Mouse (Mus musculus) mouse trophoblast stem cell (cell line): Measurements from ENCODE around the gene Vps72.
"Not testable (repeated sequence)": the region's sequence is repeated elsewhere in the genome, so short reads cannot be mapped to it uniquely, and the experiment has no call there.

ENCODE experiments used
- in situ Hi-C, 2 experiments: fragments of 300-500 bp; cut with MseI, MboI; formaldehyde crosslinking; loops; 2 replicates in 1 of 2; 3 replicates in 1 of 2; pipeline ENCODE4 v1.15.1; 2025

Vps72 gene

DNA sequence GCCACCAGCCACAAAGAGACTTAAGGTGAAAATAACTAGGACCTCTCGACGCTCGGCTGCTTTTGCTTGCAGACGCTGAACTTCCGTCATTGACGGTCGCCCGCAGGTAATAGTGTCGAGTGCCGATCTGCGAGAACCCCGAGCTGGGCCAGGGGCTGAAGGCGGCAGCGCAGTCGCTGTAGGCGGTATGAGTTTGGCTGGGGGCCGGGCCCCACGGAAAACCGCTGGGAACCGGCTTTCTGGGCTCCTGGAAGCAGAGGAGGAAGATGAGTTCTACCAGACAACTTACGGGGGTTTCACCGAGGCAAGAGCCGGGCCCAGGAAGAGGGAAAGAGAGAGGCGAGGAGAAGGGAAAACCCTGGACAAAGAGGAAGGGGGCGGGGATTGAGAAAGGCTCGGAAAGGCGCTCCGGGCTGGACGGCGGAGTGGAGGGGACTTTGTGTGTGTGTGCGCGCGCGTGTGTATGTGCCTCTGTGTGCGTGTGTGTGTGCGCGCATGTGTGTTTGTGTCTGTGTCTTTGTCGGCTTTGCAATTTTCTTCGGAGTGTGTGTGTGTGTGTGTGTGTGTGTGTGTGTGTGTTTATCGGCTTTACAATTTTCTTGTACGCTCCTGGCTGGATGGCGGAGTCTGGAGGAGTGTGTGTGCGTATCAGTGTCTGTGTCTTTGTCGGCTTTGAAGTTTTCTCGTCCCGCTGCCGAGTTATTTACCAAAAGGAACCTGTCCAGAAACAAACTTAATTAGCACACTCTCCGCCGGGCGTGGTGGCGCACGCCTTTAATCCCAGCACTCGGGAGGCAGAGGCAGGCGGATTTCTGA lies at the start of gene Vps72:
TSS of gene Vps72 (plus strand) at position 112 of the 816 bp plus-strand sequence.
- in situ Hi-C loops, result no loop called here

DNA sequence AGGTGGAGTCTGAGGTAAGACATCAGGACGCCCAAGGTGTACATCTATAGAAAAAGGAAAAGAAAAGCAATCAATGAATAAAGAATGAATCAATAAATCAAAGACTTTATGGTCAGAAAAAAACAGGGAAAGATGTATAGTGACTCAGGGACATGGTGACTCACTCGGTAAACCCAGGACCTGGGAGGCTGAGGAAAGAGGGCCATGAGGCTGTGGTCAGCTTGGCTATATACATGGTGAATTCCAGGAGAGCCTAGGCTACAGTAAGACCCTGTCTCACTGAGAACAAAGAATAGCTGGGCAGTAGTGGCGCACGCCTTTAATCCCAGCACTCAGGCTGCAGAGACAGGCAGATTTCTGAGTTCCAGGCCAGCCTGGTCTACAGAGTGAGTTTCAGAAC lies 47.1 kb upstream of the Vps72 start:
- in situ Hi-C loops, result no loop called here

DNA sequence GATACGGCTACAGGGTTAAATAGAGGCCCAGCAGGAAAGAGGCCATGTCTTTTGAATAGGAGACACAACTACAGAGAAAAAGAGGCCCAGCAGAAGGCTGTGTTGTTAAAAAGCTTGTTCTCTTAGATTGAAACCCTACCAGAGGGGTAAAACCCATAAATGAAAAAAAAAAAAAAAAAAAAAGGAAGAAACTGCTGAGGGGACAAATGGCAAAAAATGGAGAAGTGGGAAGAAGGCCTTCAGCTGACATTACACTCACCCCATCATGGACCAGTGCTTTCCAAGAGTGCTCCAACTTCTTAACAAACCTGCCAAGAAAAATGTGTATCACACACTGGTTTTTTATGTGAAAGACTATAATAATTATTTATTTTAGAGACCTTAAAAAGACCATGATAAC lies 45.3 kb upstream of the Vps72 start:
- in situ Hi-C loops, result no loop called here

DNA sequence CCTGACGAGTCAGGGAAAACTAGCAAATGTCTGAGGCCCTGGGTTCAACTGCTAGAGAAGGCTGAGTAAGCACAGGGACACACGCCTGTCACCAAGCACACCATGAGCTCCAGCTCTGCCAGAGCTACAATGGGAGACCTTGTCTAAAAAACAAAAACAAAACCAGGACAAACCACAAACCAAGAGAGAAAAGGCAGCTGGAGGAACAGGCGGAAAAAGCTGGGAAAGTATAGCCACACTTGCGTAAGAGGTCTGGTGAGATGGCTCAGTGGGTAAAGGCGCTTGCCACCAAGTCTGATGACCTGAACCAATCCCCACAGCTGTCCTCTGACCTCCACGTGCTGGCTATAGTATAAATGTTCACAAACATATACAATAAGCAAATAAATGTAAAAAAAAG lies 44.7 kb upstream of the Vps72 start:
- in situ Hi-C loops, result no loop called here

DNA sequence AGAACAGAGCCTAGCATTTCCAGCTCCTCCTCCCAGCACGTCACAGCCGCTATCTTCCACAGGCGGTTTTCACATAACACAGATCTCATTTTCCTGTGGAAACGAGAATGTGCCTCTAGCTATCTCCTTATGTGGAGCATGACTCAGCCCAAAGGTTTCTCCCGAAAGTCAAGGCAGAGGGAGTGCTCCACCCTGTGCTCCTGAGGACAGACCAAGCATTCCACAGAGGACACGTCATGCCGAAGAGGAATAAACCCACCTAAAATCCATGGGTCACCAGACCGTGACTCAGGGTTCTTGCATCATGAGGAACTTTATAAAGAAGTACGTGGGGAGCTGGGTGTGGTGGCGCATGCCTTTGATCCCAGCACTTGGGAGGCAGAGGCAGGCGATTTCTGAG lies 44.3 kb upstream of the Vps72 start:
- in situ Hi-C loops, result no loop called here

DNA sequence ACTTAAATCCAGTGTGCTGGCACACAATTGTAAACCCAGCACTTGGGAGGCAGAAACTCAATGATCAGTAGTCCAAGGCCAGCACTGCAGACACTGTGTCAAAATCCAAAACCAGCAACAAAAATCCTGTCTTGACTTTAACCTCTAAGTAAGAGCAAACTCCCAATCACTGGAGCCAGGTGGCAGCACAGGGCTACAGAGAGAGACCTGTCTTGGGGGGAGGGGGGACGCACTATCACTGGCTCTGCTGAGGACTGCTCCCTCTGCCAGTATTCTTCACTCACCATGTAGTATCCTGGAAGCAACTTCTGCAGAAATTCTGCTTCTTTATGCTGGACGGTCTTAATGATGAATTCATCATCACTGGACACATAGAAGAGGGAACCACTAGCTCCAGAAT lies 39.2 kb upstream of the Vps72 start:
- in situ Hi-C loops, result no loop called here

DNA sequence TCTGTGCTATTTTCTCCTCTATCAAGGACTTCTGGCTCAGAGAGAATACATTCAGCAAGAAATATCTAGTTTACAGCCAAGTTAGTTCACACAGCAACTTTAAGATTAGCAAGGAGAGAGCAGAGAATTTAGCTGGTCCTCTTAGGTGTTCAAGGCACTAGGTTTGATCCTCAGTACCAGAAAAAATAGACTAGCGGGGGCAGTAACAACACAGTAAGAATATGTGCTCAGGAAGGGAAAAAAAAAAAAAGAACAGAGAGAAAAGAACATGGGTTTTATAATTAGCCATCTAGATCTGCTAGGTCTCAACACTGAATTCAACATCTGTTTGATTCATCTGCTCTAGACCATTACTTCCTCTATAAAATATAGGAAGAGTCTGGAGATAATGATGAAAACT lies 22.8 kb upstream of the Vps72 start:
- in situ Hi-C loops, result no loop called here

DNA sequence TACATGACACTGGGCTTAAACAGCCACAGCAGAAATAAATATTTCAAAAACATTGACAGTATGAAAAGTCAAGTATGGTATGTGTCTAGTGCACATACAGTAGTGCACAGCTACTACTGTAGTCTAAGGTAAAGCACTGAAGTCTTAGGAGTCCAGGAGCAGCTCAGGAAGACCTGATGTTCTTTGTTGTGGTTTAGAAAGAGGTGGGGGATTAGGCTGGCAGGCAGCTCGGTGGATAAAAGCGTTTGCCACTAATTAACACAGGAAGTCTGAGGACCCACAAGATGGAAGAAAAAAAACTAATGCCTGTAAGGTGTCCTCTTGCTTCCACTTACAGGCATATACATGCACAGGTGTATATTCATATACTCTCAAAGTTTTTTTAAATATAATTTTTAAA lies 10.0 kb upstream of the Vps72 start:
- in situ Hi-C loops, result no loop called here

DNA sequence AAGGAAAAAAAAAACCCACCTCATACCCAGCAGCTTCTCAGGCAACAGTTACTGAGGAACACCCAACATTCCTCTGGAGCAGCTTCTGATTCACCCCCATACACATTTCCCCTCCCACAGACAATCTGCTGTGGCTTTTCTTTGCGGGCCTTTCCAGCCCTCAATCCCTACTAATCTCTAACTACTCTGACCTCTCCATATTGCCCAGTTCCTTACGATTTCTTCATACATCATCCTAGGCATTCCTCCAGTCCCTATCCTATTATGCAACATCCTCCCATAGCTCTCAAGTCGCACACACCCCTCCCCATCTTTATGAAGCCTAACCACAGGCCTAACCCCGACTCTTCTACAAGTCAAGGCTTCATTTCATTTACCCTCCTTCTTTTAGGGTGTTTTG lies 5.7 kb upstream of the Vps72 start:
- in situ Hi-C loops, result no loop called here

DNA sequence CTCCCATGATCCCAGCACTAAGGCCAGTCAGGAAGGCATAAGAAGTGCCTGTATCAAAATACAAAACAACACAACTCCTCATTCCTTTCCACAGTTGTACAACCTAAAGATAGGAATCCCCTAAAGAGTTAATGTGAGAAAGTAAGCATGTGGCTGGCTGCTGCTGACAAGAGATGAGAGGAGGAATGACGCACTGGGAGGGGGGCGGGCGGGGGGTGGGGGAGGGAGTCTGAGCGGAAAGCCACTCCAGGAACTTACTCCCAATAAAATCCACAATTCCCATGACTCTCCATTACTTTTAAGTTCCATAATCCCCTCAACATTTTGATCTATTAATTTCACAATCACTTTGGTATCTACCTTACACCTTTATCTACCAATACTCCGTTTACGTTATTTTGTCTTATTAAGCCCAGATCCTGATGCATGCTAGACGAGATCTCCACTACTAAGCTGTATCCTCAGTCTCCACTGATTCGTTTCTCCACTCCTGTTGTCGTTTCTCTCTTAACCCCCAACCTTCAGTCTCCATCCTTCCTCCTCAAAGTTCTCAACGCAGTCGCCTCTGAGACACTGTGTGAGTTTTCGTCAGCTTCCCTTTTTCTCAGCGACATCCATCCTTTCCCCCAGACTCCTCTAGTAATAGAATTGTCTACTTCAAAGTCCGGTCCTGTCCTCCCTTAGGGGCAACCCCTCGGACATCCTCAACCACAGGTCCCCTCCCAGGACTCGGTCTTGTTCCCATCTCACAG lies 5.1 kb upstream of the Vps72 start:
- in situ Hi-C loops, result no loop called here

DNA sequence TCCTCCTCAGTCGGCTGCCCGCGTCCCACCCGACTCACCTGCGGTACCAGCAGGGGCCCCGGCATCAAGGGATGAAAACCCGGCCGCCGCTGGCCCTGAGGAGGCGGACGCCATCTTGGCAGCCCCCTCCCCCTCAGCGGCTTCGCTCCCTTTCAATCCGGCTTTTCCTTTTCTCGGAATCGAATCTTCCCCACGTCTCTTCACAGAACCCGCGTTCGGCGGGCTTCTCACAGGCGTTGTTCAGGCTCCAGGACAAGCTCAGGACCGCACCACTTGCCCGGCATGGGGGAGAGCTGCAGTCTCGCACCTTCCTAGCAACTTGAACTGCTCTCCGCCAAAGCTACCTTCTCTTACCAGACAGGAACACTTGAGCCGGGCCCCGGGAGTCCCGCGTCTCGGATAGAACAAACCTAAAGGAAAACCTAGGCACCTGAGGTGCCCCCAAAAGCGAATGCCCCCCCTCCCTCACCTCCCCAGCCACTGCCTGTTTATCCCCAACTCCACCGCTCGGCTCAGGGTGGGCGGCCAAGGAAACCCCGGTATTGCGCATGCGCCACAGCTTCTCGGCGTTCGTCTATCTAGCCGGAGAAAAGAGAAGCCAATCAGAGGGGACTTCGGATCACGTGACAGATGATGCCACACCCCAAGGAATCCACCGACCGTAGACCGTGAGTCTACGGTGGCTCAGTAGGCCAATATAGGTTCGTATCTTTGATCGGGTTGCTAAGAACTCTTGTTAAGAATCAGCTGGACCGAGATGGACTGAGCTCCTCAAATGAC lies 4.3 kb upstream of the Vps72 start, which contains the start of gene Pip5k1a:
TSS of gene Pip5k1a (minus strand) at position 593 of the 780 bp plus-strand sequence.
- in situ Hi-C loops, result no loop called here

DNA sequence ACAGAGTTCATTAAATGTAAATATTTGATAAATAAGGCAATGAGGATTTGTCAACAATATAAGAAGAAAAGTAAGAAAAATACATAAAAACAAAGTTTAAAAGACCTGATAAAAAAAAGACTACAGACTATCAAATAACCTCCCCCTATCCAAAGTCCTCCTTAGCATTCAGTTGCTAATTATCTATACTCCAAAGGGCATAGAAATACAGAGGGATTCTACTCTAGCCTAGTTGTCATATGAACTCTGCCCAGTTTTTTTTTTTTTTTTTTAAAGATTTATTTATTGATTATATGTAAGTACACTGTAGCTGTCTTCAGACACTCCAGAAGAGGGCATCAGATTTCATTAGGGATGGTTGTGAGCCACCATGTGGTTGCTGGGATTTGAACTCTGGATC lies 3.5 kb upstream of the Vps72 start:
- in situ Hi-C loops, result not testable (repeated sequence)

DNA sequence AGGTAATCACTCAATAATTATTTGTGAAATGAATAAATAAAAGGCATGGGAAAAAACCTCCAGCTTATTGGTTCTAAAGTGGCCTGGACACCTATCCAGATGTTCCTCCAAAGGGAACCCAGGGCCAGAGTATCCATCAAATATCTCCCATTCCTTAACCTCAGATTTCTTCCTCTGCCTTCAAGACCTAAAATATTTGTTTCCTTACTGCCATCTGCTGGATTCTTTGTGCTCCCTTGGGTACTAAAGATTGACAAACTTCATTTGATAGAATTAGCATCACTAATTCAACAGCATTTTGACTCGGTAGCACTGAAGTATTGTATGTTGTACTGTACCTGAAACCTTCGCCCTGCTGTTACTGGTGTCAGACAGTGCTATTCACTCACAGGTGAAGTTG lies 2.9 kb upstream of the Vps72 start:
- in situ Hi-C loops, result no loop called here

DNA sequence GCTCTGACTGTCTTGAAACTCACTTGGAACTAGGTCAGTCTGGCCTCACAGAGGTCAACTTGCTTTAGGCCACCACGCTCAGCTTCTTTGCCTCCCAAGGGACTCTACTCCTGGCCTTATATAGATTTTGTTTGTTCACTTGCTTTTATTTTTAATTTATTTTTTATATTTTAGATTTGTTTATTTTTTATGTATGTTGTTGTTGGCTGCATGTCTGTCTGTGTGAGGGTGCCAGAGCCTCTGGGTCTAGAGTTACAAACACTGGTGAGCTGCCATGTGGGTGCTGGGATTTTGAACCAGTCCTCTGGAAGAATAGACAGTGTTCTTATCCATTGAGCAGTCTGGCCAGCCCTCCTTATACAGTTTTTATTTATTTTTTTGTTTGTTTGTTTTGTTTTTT lies 1.9 kb downstream of the Vps72 start:
- in situ Hi-C loops, result no loop called here

DNA sequence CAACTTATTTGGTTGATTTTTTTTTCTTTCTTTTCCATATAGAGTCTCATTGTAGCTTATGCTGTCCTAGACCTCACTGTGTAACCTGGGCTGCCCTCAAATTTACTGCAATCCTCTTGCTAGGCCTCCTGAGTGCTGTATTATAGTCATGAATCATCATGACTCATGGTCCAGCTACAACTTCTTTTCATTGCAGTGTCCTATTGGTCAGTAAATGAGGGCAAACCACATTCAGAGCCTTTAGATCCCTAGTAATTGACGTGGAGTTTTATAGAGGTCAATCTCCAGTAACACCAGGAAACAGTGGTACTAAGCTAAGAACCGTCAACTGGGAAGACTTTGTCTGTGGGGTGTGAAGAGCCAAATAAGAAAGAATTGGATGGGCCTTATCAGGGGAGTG lies 6.9 kb downstream of the Vps72 start:
- in situ Hi-C loops, result no loop called here

DNA sequence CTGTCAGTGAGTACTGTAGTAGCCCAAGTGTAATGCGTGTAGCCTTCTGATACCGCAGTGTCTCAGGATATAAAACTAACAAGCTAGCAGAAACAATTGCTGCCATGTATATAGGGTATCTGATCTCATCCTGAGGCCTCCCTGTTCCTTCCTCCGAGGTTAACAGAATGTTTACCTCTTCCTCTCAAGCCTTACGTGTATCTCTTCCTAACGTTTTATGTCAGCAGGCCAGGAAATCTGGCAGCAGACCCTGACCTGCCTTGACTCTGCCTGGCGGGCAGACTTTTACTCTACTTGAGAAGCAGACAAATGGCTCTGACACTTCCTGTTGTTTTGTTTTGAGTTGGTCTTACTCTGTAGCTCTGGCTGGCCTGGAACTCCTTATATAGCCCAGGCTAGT lies 10.8 kb downstream of the Vps72 start:
- in situ Hi-C loops, result no loop called here

DNA sequence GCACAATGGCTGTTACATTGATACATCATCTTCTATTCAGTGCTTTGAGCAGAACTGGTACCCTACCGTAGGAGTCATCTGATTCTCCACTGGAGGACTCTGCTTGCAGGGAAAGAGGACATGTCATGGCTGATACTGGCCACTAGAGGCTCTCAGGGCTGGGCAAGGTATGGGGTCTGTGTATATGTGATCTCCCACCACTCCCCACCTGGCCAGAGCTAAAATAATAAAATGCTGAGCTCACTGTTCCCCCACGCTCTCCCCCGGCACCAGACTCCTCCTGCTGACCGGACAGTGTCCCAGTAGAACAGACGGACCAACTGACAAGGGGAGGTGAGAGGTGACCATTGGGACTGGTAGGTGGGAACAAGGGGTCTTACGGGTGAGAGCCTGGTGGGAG lies 13.4 kb downstream of the Vps72 start, which contains the start of gene Tmod4:
TSS of gene Tmod4 (plus strand) at position 231 of the 400 bp plus-strand sequence.
- in situ Hi-C loops, result no loop called here

DNA sequence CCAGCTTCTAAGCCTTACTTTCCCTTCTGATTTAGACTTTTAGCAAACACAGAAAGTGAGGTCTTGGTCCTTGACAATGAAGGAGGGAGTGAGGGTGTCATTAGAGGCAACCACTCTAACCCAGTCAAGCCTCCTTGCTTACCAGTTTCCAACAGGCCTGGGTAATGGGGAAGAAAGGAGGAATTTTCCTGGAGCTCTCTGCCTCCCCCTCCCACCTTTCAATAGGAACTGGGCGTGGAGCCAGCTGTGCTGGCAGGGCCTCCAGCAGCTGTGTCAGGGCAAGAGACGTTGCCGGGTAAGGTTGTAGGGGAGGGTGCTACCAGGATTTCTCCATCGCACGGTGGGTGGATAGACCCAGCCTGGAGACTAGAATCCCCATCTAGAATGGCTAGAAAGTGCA lies 14.2 kb downstream of the Vps72 start:
- in situ Hi-C loops, result no loop called here

DNA sequence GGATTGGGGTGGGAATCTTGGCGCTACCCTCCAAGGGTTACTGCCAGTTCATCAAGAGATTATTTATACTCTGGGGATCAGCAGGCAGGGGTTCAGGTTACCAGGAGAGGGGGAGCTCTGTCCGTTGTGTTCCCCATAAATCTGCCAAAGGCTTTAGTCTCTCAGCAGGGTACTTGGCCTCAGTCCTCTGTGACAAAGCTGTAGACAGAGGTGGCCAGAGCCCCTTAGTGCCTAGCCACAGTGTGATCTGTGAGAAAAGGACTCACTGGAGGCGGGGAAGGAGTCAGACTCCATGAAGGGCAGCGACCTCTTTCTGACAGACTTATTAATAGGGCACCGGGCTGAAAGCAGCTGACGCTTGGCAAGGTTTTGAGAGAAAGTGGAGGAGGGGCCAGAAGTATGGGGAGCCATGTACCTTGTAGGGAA lies 18.4 kb downstream of the Vps72 start:
- in situ Hi-C loops, result no loop called here

DNA sequence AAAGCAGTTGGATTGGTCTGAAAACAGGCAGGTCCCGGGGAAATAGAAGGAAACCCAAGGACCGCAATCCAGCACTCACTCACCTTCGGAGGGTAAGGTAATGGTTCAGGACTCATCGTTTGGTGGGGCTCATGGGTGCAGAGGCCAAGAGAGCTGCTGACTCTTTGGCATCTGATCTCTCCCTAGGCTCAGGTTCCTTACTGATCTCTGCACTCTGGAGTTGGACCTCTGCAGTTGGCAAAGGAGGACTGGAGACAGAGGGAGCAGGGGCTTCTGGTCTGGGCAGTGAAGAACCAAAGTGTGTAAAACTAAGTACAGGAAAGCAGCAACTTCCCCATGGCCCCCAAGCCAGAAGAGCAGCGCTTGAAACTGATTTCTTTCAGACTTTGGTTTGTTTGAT lies 19.3 kb downstream of the Vps72 start:
- in situ Hi-C loops, result no loop called here

DNA sequence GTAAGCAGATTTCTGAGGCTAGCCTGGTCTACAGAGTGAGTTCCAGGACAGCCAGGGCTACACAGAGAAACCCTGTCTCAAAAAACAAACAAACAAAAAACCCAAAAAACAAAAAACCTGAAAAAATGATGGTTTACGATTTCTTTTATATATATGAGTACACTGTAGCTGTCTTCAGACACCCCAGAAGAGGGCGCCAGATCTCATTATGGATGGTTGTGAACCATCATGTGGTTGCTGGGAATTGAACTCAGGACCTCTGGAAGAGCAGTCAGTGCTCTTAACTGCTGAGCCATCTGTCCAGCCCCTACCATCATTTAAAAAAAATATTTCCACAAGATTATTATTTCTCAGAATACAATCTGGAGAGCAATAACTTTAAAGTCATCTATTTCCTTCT lies 21.6 kb downstream of the Vps72 start:
- in situ Hi-C loops, result not testable (repeated sequence)

DNA sequence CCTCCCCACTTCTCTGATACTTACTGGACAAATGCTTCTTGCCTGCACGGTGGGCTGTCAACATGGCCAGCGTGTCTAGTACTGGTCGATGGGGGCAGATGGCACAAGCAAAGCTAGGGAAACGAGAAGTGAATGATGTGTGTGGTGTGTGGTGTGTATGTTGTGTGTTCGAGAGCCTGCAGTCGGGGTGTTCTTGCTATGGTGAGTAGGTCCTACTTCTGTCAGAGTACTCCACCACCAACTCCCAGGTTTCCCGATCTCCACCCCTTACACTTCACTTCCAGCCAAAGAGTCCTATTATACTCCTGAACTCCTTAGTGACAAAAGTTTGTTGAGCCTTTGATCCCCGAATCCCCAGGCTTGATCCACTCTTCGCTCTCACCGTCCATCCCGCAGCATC lies 22.4 kb downstream of the Vps72 start:
- in situ Hi-C loops, result no loop called here
